In the genomic region with DNA sequence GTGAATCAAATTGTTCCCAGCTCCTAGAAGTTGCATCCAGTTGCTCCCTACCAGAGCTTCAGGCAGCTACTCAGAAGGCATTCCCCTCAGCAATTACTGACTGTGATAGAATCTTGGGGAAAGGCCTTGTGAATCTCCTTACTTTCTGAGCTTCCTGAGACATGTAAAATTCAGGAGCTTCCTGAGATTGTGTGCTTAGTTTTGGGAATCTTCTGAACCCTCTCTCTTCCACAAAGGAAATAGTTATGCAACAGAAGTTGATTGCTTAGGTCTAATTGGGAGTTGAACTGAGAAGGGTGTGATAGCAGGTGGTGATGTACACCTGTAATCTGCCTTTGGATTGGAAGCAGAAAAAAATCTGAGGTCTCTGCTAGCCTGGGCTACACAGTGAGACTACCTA, we compare ENCODE assay signal across 8 mouse cellular contexts. TPM values are rescaled to one million over a fixed set of nuclear protein-coding genes. Genes with fewer than 3 reads are reported as not detected.
DNase-seq lines count a peak whose midpoint lies in the region; ATAC-seq and TF ChIP-seq lines count a peak whose summit lies in the region.

A gene (minus strand): TSS at position 101 of the 400 bp plus-strand sequence.

- no peaks in the 10 kb centered on the region for H3K9me3 ChIP-seq in intestine, embryonic 15.5 days

- no peak within 1 kb of the TSS for H3K4me3 ChIP-seq in heart, adult 2 months
- no peak within 1 kb of the TSS for H3K4me3 ChIP-seq in intestine, embryonic 15.5 days (replicated peaks)

- no peak within 1 kb of the TSS for H3K27ac ChIP-seq in heart, adult 2 months
- H3K27ac ChIP-seq in intestine, embryonic 15.5 days, result no peak within 1 kb of the TSS

- no peak for TF ChIP-seq POLR2A in heart, adult 2 months (IDR thresholded peaks at IDR 0.05; ENCODE audit: insufficient read depth, low read depth, low read length)

- no peaks in the 10 kb centered on the region for H3K79me2 ChIP-seq in heart, adult 2 months (replicated peaks; ENCODE audit: control insufficient read depth, insufficient read depth, low read length)

- H3K4me1 ChIP-seq in heart, adult 2 months (ENCODE audit: control insufficient read depth, insufficient read depth, low read length), result peaks cover 5% of the 10 kb centered on the region
- H3K4me1 ChIP-seq in intestine, embryonic 15.5 days (replicated peaks), result peaks cover 9% of the 10 kb centered on the region

- no peak for TF ChIP-seq EP300 in heart, adult 2 months (IDR thresholded peaks at IDR 0.05; ENCODE audit: insufficient read depth, low read depth, low read length)

- no peaks in the 10 kb centered on the region for H3K36me3 ChIP-seq in heart, adult 2 months (ENCODE audit: control insufficient read depth, insufficient read depth, low read length)
- no peaks in the 10 kb centered on the region for H3K36me3 ChIP-seq in intestine, embryonic 15.5 days

- no peak for ATAC-seq in intestine, embryonic 15.5 days
- no peak for ATAC-seq in megakaryocyte-erythroid progenitor cell, adult 5-6 weeks (replicated peaks; ENCODE audit: low FRiP score, low TSS enrichment, poor library complexity, severe bottlenecking)

- no peak for TF ChIP-seq CTCF in heart, adult 2 months (IDR thresholded peaks at IDR 0.05)

- H3K4me2 ChIP-seq in intestine, embryonic 15.5 days (replicated peaks), result no peak within 1 kb of the TSS

- H3K27me3 ChIP-seq in heart, adult 2 months (ENCODE audit: control insufficient read depth, insufficient read depth, low read length), result no peaks in the 10 kb centered on the region
- no peaks in the 10 kb centered on the region for H3K27me3 ChIP-seq in intestine, embryonic 15.5 days (replicated peaks)

- H3K9ac ChIP-seq in heart, adult 2 months (ENCODE audit: low read depth, low read length), result no peak within 1 kb of the TSS
- no peak within 1 kb of the TSS for H3K9ac ChIP-seq in intestine, embryonic 15.5 days

- DNase-seq in heart, adult 2 months, result no peak
- DNase-seq in heart, adult 11 months, result no peak
- no peak for DNase-seq in adrenal gland, postnatal 14 days
- DNase-seq in gastrocnemius, postnatal 14 days, result no peak
- no peak for DNase-seq in right cerebral cortex, postnatal 36 days (ENCODE audit: low spot score in 2 of 2)
- no peak for DNase-seq in embryo, embryonic 10.5 days (ENCODE audit: low spot score)

- intact Hi-C loops in heart, adult 2 months (cut with DNase I), result loop anchor here (5.0 kb wide), 1 partner anchor 259 kb away; no protein-coding TSS in a partner anchor
- intact Hi-C loops in gastrocnemius, postnatal 14 days (cut with DNase I; ENCODE audit: low total_unique reads), result no loop called here

RNA-seq across cellular contexts. Expression of the gene that starts here (rescaled TPM):
- 10 to 100 TPM; 86.9 to 88.3 TPM for total RNA-seq in heart, adult 2 months (2021)
- polyA plus RNA-seq in heart, adult 2 months (2012; rRNA removed), result 42.9 and 68.7 TPM in 2 replicates
- 107 and 118 TPM in 2 replicates for total RNA-seq in adrenal gland, postnatal 14 days (2021)
- 10 to 100 TPM; 62.0 to 67.8 TPM for total RNA-seq in gastrocnemius, postnatal 14 days (2021)
- polyA plus RNA-seq in intestine, embryonic 15.5 days (2015; fragmentation: Nextera tagmentation; extraction: Ambion mirVana), result 71.6 and 75.9 TPM in 2 replicates
- total RNA-seq in megakaryocyte-erythroid progenitor cell, adult 5-6 weeks (2014; fragmentation: Nextera tagmentation), result 102 and 120 TPM in 2 replicates
- 77.0 and 82.9 TPM in 2 replicates for total RNA-seq in megakaryocyte-erythroid progenitor cell, adult 5-6 weeks (2017)
